Mouse (Mus musculus) brain, embryonic 14.5 days (tissue): ENCODE data around the gene Gm42372. TPM values are rescaled to one million over a fixed set of nuclear protein-coding genes. Genes with fewer than 3 reads are reported as not detected.

Source experiments
- DNase-seq: peaks from one replicate; pipeline ENCODE4 v3.0.0-alpha.2; 2011; ENCODE audit warnings: low read depth
- CTCF ChIP-seq: fragments of 200-500 bp; IDR thresholded peaks from 2 replicates; pipeline ENCODE4 v1.5.1; 2012; ENCODE audit warnings: inconsistent platforms, mild to moderate bottlenecking, moderate library complexity, borderline replicate concordance; ENCODE audit not compliant: insufficient read depth, insufficient read length; ENCODE audit errors: extremely low read depth
- POLR2A ChIP-seq: fragments of 200-500 bp; IDR thresholded peaks from 2 replicates; pipeline ENCODE4 v1.6.1; 2012; ENCODE audit warnings: mild to moderate bottlenecking, inconsistent platforms, borderline replicate concordance; ENCODE audit not compliant: poor library complexity, insufficient read depth, insufficient read length, severe bottlenecking; ENCODE audit errors: extremely low read depth
- polyA plus RNA-seq: library from polyadenylated mRNA; depleted of rRNA; stranded (reverse); fragments of >200 nt; gene quantifications from 2 replicates; pipeline ENCODE4 v1.2.3, GENCODE M21; 2012; rRNA removed

Gm42372 gene
- polyA plus RNA-seq, 1 experiment: 19.6 TPM

DNA sequence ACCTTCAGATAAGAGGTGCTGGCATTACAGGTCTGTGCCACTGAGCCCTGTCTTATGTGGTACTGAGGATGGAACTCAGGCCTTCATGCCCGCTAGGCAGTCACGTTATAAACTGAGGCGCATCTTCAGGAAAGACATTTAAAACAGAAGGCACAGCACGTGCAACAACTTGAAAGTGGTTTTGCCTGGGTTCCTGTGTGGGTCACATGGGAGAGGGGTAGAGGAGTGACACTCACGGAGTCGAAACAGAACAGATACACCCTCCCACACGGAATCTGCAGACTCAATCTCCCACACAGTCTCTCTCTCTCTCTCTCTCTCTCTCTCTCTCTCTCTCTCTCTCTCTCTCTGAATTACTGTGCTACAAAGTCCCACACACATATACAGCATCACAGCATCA is 47.4 kb downstream of the Gm42372 start:
- no peak for DNase-seq

More for the DNA sequence above, 47.4 kb downstream of the Gm42372 start:
- no peak for TF ChIP-seq CTCF
- no peak for TF ChIP-seq POLR2A

Other genes starting within 250 kb of the Gm42372 start
- gene Ap2s1, start 244.7 kb upstream of the Gm42372 start, polyA plus RNA-seq: 455 and 489 TPM in 2 replicates
- 18.7 and 32.3 TPM in 2 replicates for gene Slc1a5, start 201.7 kb upstream of the Gm42372 start, polyA plus RNA-seq
- gene Strn4, start 167.2 kb upstream of the Gm42372 start, polyA plus RNA-seq: 306 and 379 TPM in 2 replicates
- gene Fkrp, start 166.4 kb upstream of the Gm42372 start, polyA plus RNA-seq: 35.1 and 47.7 TPM in 2 replicates
- 13.9 and 14.0 TPM in 2 replicates for gene Prkd2, start 140.2 kb upstream of the Gm42372 start, polyA plus RNA-seq
- 41.7 and 43.6 TPM in 2 replicates for gene Dact3, start 107.8 kb upstream of the Gm42372 start, polyA plus RNA-seq
- 11.5 and 15.5 TPM in 2 replicates for gene Gng8, start 91.3 kb upstream of the Gm42372 start, polyA plus RNA-seq
- 0.47 and 0.75 TPM in 2 replicates for gene Ptgir, start 76.6 kb upstream of the Gm42372 start, polyA plus RNA-seq
- gene Calm3, start 59.0 kb upstream of the Gm42372 start, polyA plus RNA-seq: 580 and 837 TPM in 2 replicates
- 44.9 and 96.9 TPM in 2 replicates for gene Pnmal2, start 38.4 kb upstream of the Gm42372 start, polyA plus RNA-seq
- gene Pnmal1, start 23.4 kb upstream of the Gm42372 start, polyA plus RNA-seq: 28.0 and 34.5 TPM in 2 replicates
- 6.4 and 8.6 TPM in 2 replicates for gene Ccdc8, start 9.6 kb downstream of the Gm42372 start, polyA plus RNA-seq
- 164 and 199 TPM in 2 replicates for gene Ppp5c, start 44.8 kb downstream of the Gm42372 start, polyA plus RNA-seq
- 4.1 and 6.9 TPM in 2 replicates for gene Hif3a, start 79.3 kb downstream of the Gm42372 start, polyA plus RNA-seq
- 1.6 and 2.7 TPM in 2 replicates for gene Psg16, start 91.0 kb downstream of the Gm42372 start, polyA plus RNA-seq
- gene Ceacam3, start 167.2 kb downstream of the Gm42372 start, polyA plus RNA-seq: 0.05 and 0.10 TPM in 2 replicates
- gene Psg29, start 220.4 kb downstream of the Gm42372 start, polyA plus RNA-seq: 0.14 and 0.16 TPM in 2 replicates